ENCODE assay signal across 7 mouse cellular contexts in the genomic region with DNA sequence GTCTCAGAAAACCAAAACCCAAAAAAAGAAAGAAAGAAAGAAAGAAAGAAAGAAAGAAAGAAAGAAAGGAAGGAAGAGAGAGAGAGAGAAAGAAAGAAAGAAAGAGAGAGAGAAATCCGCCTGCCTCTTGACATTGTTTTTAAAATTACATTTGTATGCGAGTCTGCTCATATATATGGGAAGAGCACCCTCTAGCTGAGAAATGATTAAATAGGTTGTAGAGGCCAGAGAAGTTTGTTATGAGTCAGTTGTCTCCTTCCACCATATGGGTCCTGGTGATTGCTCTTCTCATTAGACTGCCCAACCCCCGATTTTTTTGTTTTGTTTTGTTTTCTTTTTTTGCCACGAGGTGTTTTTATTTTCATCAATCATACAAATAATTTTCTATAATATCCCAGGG. TPM values are rescaled to one million over a fixed set of nuclear protein-coding genes. Genes with fewer than 3 reads are reported as not detected.
DNase-seq lines count a peak whose midpoint lies in the region; ATAC-seq and TF ChIP-seq lines count a peak whose summit lies in the region.
"Not testable (repeated sequence)": the region's sequence is repeated elsewhere in the genome, so short reads cannot be mapped to it uniquely, and the experiment has no call there.

No protein-coding gene starts in this region.

- not testable (repeated sequence) for TF ChIP-seq POLR2A in MEL (IDR thresholded peaks at IDR 0.05; ENCODE audit: control insufficient read depth in 1 of 2, insufficient read depth in 1 of 2, low read depth in 1 of 2, low read length in 2 of 2, poor library complexity in 1 of 2)

- not testable (repeated sequence) for TF ChIP-seq EP300 in MEL (IDR thresholded peaks at IDR 0.05; ENCODE audit: low read depth in 1 of 2, low read length in 2 of 2); liver, embryonic 14.5 days (IDR thresholded peaks at IDR 0.05; ENCODE audit: low read depth)

- not testable (repeated sequence) for H3K4me3 ChIP-seq in MEL (ENCODE audit: control insufficient read depth in 1 of 2, insufficient read depth in 1 of 2, low read depth in 2 of 2, low read length in 2 of 2); forebrain, postnatal 0 days (ENCODE audit: low read depth, low read length); intestine, postnatal 0 days (ENCODE audit: low read depth, low read length); liver, embryonic 14.5 days (ENCODE audit: insufficient read depth in 1 of 2, low read depth in 2 of 2, low read length in 2 of 2); midbrain, postnatal 0 days (ENCODE audit: low read depth, low read length)

- not testable (repeated sequence) for H3K9ac ChIP-seq in MEL (ENCODE audit: control insufficient read depth, low read depth, low read length, poor library complexity, severe bottlenecking); forebrain, postnatal 0 days; intestine, postnatal 0 days (ENCODE audit: low read depth, low read length); liver, embryonic 14.5 days (replicated peaks); midbrain, postnatal 0 days (replicated peaks; ENCODE audit: low read length, poor library complexity, severe bottlenecking)

- not testable (repeated sequence) for H3K27me3 ChIP-seq in MEL (ENCODE audit: control insufficient read depth in 1 of 2, insufficient read depth in 2 of 2, low read length in 2 of 2); forebrain, postnatal 0 days (ENCODE audit: insufficient read depth, low read length); intestine, postnatal 0 days (replicated peaks; ENCODE audit: control insufficient read depth, insufficient read depth, low read length); liver, embryonic 14.5 days (ENCODE audit: control insufficient read depth, insufficient read depth, low read length); midbrain, postnatal 0 days (ENCODE audit: insufficient read depth, low read length)

- H3K4me1 ChIP-seq in MEL (ENCODE audit: control insufficient read depth in 1 of 2, insufficient read depth in 2 of 2, low read length in 2 of 2) = peaks cover 3 to 22% of the 10 kb centered on the region in 2 experiments; a peak in 3 of 4 replicates
- H3K4me1 ChIP-seq in forebrain, postnatal 0 days (ENCODE audit: insufficient read depth) = peaks cover 12% of the 10 kb centered on the region; the same call in 1 of the 2 replicates
- not testable (repeated sequence) for H3K4me1 ChIP-seq in intestine, postnatal 0 days (replicated peaks; ENCODE audit: control insufficient read depth, insufficient read depth, low read length)
- H3K4me1 ChIP-seq in liver, embryonic 14.5 days (replicated peaks; ENCODE audit: control insufficient read depth in 2 of 2, insufficient read depth in 2 of 2, low read length in 1 of 2) = peaks cover 15 to 21% of the 10 kb centered on the region in 2 experiments
- peaks cover 10% of the 10 kb centered on the region for H3K4me1 ChIP-seq in midbrain, postnatal 0 days (ENCODE audit: insufficient read depth, low read length)

- TF ChIP-seq CTCF in MEL (IDR thresholded peaks at IDR 0.05 in 2 of 3, conservative IDR thresholded peaks at IDR 0.05 in 1 of 3; ENCODE audit: control insufficient read depth in 1 of 3, insufficient read depth in 1 of 3, low read depth in 2 of 3, low read length in 3 of 3, poor library complexity in 1 of 3, severe bottlenecking in 1 of 3) = peak; percentile 22 to 82 (median 35); a peak in 4 of 6 replicates
- TF ChIP-seq CTCF in forebrain, postnatal 0 days (IDR thresholded peaks at IDR 0.05; ENCODE audit: low read depth) = peak; percentile 57
- TF ChIP-seq CTCF in intestine, postnatal 0 days (IDR thresholded peaks at IDR 0.05; ENCODE audit: low read depth) = peak; percentile 68
- peak; percentile 44 for TF ChIP-seq CTCF in liver, embryonic 14.5 days (IDR thresholded peaks at IDR 0.05; ENCODE audit: low read depth)
- peak; percentile 74 for TF ChIP-seq CTCF in midbrain, postnatal 0 days (IDR thresholded peaks at IDR 0.05)

- not testable (repeated sequence) for H3K4me2 ChIP-seq in forebrain, postnatal 0 days (ENCODE audit: low read depth); intestine, postnatal 0 days (replicated peaks; ENCODE audit: low read depth); liver, embryonic 14.5 days (ENCODE audit: low read depth); midbrain, postnatal 0 days (ENCODE audit: low read depth, low read length, poor library complexity, severe bottlenecking)

- DNase-seq in 3T3-L1 (ENCODE audit: low read depth, low spot score) (peak; percentile 88), MEL (ENCODE audit: low read depth, low spot score) (peak; percentile 81)
- DNase-seq in c-Kit-positive CD71-positive TER-119-positive erythroid progenitor cells, embryonic 14.5 days (ENCODE audit: low spot score) = peak; percentile 50
- peak; percentile 56 for DNase-seq in forebrain, postnatal 0 days
- peak in 1 of 3 experiments; percentile 37 for DNase-seq in liver, embryonic 14.5 days (ENCODE audit: low read depth in 3 of 3, low spot score in 3 of 3)
- peak; percentile 67 for DNase-seq in midbrain, postnatal 0 days (ENCODE audit: low spot score)

- H3K27ac ChIP-seq in MEL (ENCODE audit: control insufficient read depth, low read depth, low read length); forebrain, postnatal 0 days (ENCODE audit: low read depth, low read length); intestine, postnatal 0 days (ENCODE audit: low read depth, low read length); liver, embryonic 14.5 days; midbrain, postnatal 0 days (ENCODE audit: low read depth, low read length): not testable (repeated sequence)

- H3K9me3 ChIP-seq in MEL (replicated peaks; ENCODE audit: insufficient read depth, low read length); forebrain, postnatal 0 days (ENCODE audit: low read length); intestine, postnatal 0 days (ENCODE audit: control insufficient read depth); liver, embryonic 14.5 days (ENCODE audit: control insufficient read depth, low read length); midbrain, postnatal 0 days (ENCODE audit: low read length): not testable (repeated sequence)

- peaks cover 20% of the 10 kb centered on the region for H3K79me2 ChIP-seq in MEL (ENCODE audit: control insufficient read depth, insufficient read depth, low read length, poor library complexity)

- 54% methylated on average over 4 of the region's 4 CpGs for WGBS in forebrain, postnatal 0 days
- WGBS in intestine, postnatal 0 days = 40% methylated on average over 4 of the region's 4 CpGs
- WGBS in liver, embryonic 14.5 days (ENCODE audit: insufficient replicate concordance) = 33% methylated on average over 4 of the region's 4 CpGs
- WGBS in midbrain, postnatal 0 days = 58% methylated on average over 4 of the region's 4 CpGs

- ATAC-seq in forebrain, postnatal 0 days; intestine, postnatal 0 days; liver, embryonic 14.5 days (ENCODE audit: insufficient read depth); midbrain, postnatal 0 days (ENCODE audit: low FRiP score): not testable (repeated sequence)

- H3K36me3 ChIP-seq in MEL (ENCODE audit: control insufficient read depth in 1 of 2, insufficient read depth in 2 of 2, low read length in 2 of 2) = peaks cover 0 to 14% of the 10 kb centered on the region in 2 experiments; a peak in 2 of 4 replicates
- not testable (repeated sequence) for H3K36me3 ChIP-seq in forebrain, postnatal 0 days (ENCODE audit: insufficient read depth); intestine, postnatal 0 days (ENCODE audit: control insufficient read depth, insufficient read depth); liver, embryonic 14.5 days (replicated peaks; ENCODE audit: control insufficient read depth, insufficient read depth, low read depth)
- H3K36me3 ChIP-seq in midbrain, postnatal 0 days (ENCODE audit: insufficient read depth, low read length) = peaks cover 10% of the 10 kb centered on the region

- peak; percentile 85 for TF ChIP-seq RAD21 in MEL (IDR thresholded peaks at IDR 0.05; ENCODE audit: low read depth, low read length)

RNA-seq across cellular contexts. Expression of gene Syvn1, which starts 2.3 kb away (rescaled TPM):
- total RNA-seq in MEL (2012; rRNA removed) = 12.5 and 14.3 TPM in 2 replicates
- polyA plus RNA-seq in MEL (2012; ENCODE audit: insufficient read depth in 1 of 2, insufficient read length in 2 of 2, low read depth in 1 of 2, low replicate concordance in 2 of 2, missing spikeins in 1 of 2) = 10 to 100 TPM in 1 of 2 experiments, not detected in 1; 55.0 TPM
- total RNA-seq in forebrain, postnatal 0 days (2014; rRNA removed) = 15.8 and 23.7 TPM in 2 replicates
- 24.7 and 27.7 TPM in 2 replicates for polyA plus RNA-seq in forebrain, postnatal 0 days (2015; fragmentation: Nextera tagmentation; extraction: Ambion mirVana)
- 17.7 and 21.3 TPM in 2 replicates for polyA plus RNA-seq in intestine, postnatal 0 days (2015; fragmentation: Nextera tagmentation; extraction: Ambion mirVana)
- 11.5 and 13.2 TPM in 2 replicates for polyA plus RNA-seq in liver, embryonic 14.5 days (2012; rRNA removed)
- polyA plus RNA-seq in liver, embryonic 14.5 days (2014; fragmentation: Nextera tagmentation; extraction: Ambion mirVana) = 9.7 and 12.6 TPM in 2 replicates
- total RNA-seq in midbrain, postnatal 0 days (2014; rRNA removed) = 27.8 and 36.3 TPM in 2 replicates
- 34.6 and 34.8 TPM in 2 replicates for polyA plus RNA-seq in midbrain, postnatal 0 days (2015; fragmentation: Nextera tagmentation; extraction: Ambion mirVana)

RNA-seq across cellular contexts. Expression of gene Mrpl49, which starts 13.5 kb away (rescaled TPM):
- total RNA-seq in MEL (2012; rRNA removed) = 65.1 and 81.6 TPM in 2 replicates
- polyA plus RNA-seq in MEL (2012; ENCODE audit: insufficient read depth in 1 of 2, insufficient read length in 2 of 2, low read depth in 1 of 2, low replicate concordance in 2 of 2, missing spikeins in 1 of 2) = 10 to 100 TPM in 1 of 2 experiments, not detected in 1; 98.7 TPM
- total RNA-seq in forebrain, postnatal 0 days (2014; rRNA removed) = 47.1 and 50.8 TPM in 2 replicates
- 54.4 and 55.7 TPM in 2 replicates for polyA plus RNA-seq in forebrain, postnatal 0 days (2015; fragmentation: Nextera tagmentation; extraction: Ambion mirVana)
- polyA plus RNA-seq in intestine, postnatal 0 days (2015; fragmentation: Nextera tagmentation; extraction: Ambion mirVana) = 35.0 and 36.3 TPM in 2 replicates
- polyA plus RNA-seq in liver, embryonic 14.5 days (2012; rRNA removed) = 22.0 and 29.6 TPM in 2 replicates
- polyA plus RNA-seq in liver, embryonic 14.5 days (2014; fragmentation: Nextera tagmentation; extraction: Ambion mirVana) = 43.7 and 48.2 TPM in 2 replicates
- total RNA-seq in midbrain, postnatal 0 days (2014; rRNA removed) = 34.7 and 37.3 TPM in 2 replicates
- 50.0 and 55.8 TPM in 2 replicates for polyA plus RNA-seq in midbrain, postnatal 0 days (2015; fragmentation: Nextera tagmentation; extraction: Ambion mirVana)

RNA-seq across cellular contexts. Expression of gene Fau, which starts 13.5 kb away (rescaled TPM):
- 2,020 and 2,413 TPM in 2 replicates for total RNA-seq in MEL (2012; rRNA removed)
- polyA plus RNA-seq in MEL (2012; ENCODE audit: insufficient read depth in 1 of 2, insufficient read length in 2 of 2, low read depth in 1 of 2, low replicate concordance in 2 of 2, missing spikeins in 1 of 2) = 1,000 to 10,000 TPM in 1 of 2 experiments, not detected in 1; 2,967 TPM
- 1,002 and 1,178 TPM in 2 replicates for total RNA-seq in forebrain, postnatal 0 days (2014; rRNA removed)
- polyA plus RNA-seq in forebrain, postnatal 0 days (2015; fragmentation: Nextera tagmentation; extraction: Ambion mirVana) = 610 and 775 TPM in 2 replicates
- polyA plus RNA-seq in intestine, postnatal 0 days (2015; fragmentation: Nextera tagmentation; extraction: Ambion mirVana) = 964 and 990 TPM in 2 replicates
- 853 and 969 TPM in 2 replicates for polyA plus RNA-seq in liver, embryonic 14.5 days (2012; rRNA removed)
- polyA plus RNA-seq in liver, embryonic 14.5 days (2014; fragmentation: Nextera tagmentation; extraction: Ambion mirVana) = 593 and 639 TPM in 2 replicates
- total RNA-seq in midbrain, postnatal 0 days (2014; rRNA removed) = 494 and 628 TPM in 2 replicates
- polyA plus RNA-seq in midbrain, postnatal 0 days (2015; fragmentation: Nextera tagmentation; extraction: Ambion mirVana) = 587 and 625 TPM in 2 replicates

RNA-seq across cellular contexts. Expression of gene Znhit2, which starts 16.9 kb away (rescaled TPM):
- 26.3 and 37.3 TPM in 2 replicates for total RNA-seq in MEL (2012; rRNA removed)
- polyA plus RNA-seq in MEL (2012; ENCODE audit: insufficient read depth in 1 of 2, insufficient read length in 2 of 2, low read depth in 1 of 2, low replicate concordance in 2 of 2, missing spikeins in 1 of 2) = 10 to 100 TPM in 1 of 2 experiments, not detected in 1; 27.0 TPM
- 42.5 and 50.8 TPM in 2 replicates for total RNA-seq in forebrain, postnatal 0 days (2014; rRNA removed)
- 46.1 and 47.1 TPM in 2 replicates for polyA plus RNA-seq in forebrain, postnatal 0 days (2015; fragmentation: Nextera tagmentation; extraction: Ambion mirVana)
- 30.8 and 33.3 TPM in 2 replicates for polyA plus RNA-seq in intestine, postnatal 0 days (2015; fragmentation: Nextera tagmentation; extraction: Ambion mirVana)
- 15.8 and 17.9 TPM in 2 replicates for polyA plus RNA-seq in liver, embryonic 14.5 days (2012; rRNA removed)
- polyA plus RNA-seq in liver, embryonic 14.5 days (2014; fragmentation: Nextera tagmentation; extraction: Ambion mirVana) = 19.3 and 20.4 TPM in 2 replicates
- total RNA-seq in midbrain, postnatal 0 days (2014; rRNA removed) = 53.3 and 59.1 TPM in 2 replicates
- 40.4 and 41.0 TPM in 2 replicates for polyA plus RNA-seq in midbrain, postnatal 0 days (2015; fragmentation: Nextera tagmentation; extraction: Ambion mirVana)

RNA-seq across cellular contexts. Expression of gene Tm7sf2, which starts 24.1 kb away (rescaled TPM):
- total RNA-seq in MEL (2012; rRNA removed) = 7.6 and 8.0 TPM in 2 replicates
- 10 to 100 TPM in 1 of 2 experiments, not detected in 1; 13.1 TPM for polyA plus RNA-seq in MEL (2012; ENCODE audit: insufficient read depth in 1 of 2, insufficient read length in 2 of 2, low read depth in 1 of 2, low replicate concordance in 2 of 2, missing spikeins in 1 of 2)
- total RNA-seq in forebrain, postnatal 0 days (2014; rRNA removed) = 70.6 and 79.6 TPM in 2 replicates
- polyA plus RNA-seq in forebrain, postnatal 0 days (2015; fragmentation: Nextera tagmentation; extraction: Ambion mirVana) = 37.1 and 43.3 TPM in 2 replicates
- 13.4 and 17.5 TPM in 2 replicates for polyA plus RNA-seq in intestine, postnatal 0 days (2015; fragmentation: Nextera tagmentation; extraction: Ambion mirVana)
- 35.9 and 43.4 TPM in 2 replicates for polyA plus RNA-seq in liver, embryonic 14.5 days (2012; rRNA removed)
- polyA plus RNA-seq in liver, embryonic 14.5 days (2014; fragmentation: Nextera tagmentation; extraction: Ambion mirVana) = 35.0 and 35.7 TPM in 2 replicates
- total RNA-seq in midbrain, postnatal 0 days (2014; rRNA removed) = 79.5 and 98.1 TPM in 2 replicates
- polyA plus RNA-seq in midbrain, postnatal 0 days (2015; fragmentation: Nextera tagmentation; extraction: Ambion mirVana) = 50.2 and 51.6 TPM in 2 replicates
